Mouse (Mus musculus): ENCODE data around the gene Zfp970. TPM values are rescaled to one million over a fixed set of nuclear protein-coding genes. Genes with fewer than 3 reads are reported as not detected.
"Not testable (repeated sequence)": the region's sequence is repeated elsewhere in the genome, so short reads cannot be mapped to it uniquely, and the experiment has no call there.

The Zfp970 gene
- 2.3 and 2.6 TPM in 2 replicates for polyA plus RNA-seq (2012; rRNA removed)

GRCm38 (mm10) chr2:177464676-177465075, at the start of gene Zfp970:
Gene Zfp970 (plus strand): TSS chr2:177464733.
- not testable (repeated sequence) for DNase-seq

GRCm38 (mm10) chr2:177468222-177468621, 3.7 kb downstream of the Zfp970 start:
- H3K36me3 ChIP-seq (ENCODE audit: control insufficient read depth, insufficient read depth, low read length); DNase-seq; H3K4me3 ChIP-seq (ENCODE audit: control insufficient read depth, insufficient read depth, low read length); H3K27me3 ChIP-seq (ENCODE audit: control insufficient read depth, insufficient read depth, low read length); H3K4me1 ChIP-seq (replicated peaks; ENCODE audit: control insufficient read depth, insufficient read depth, low read length); H3K27ac ChIP-seq (ENCODE audit: control insufficient read depth, insufficient read depth, low read length): not testable (repeated sequence)

More at GRCm38 (mm10) chr2:177464676-177465075, at the start of gene Zfp970:
- H3K36me3 ChIP-seq (ENCODE audit: control insufficient read depth, insufficient read depth, low read length); H3K27ac ChIP-seq (ENCODE audit: control insufficient read depth, insufficient read depth, low read length); H3K4me1 ChIP-seq (replicated peaks; ENCODE audit: control insufficient read depth, insufficient read depth, low read length); H3K27me3 ChIP-seq (ENCODE audit: control insufficient read depth, insufficient read depth, low read length): not testable (repeated sequence)
- H3K4me3 ChIP-seq (ENCODE audit: control insufficient read depth, insufficient read depth, low read length): peak within 1 kb of the TSS; percentile 42
- WGBS: 5% methylated on average over 8 of the region's 9 CpGs

- not testable (repeated sequence) for H3K27me3 ChIP-seq (ENCODE audit: control insufficient read depth, insufficient read depth, low read length); H3K27ac ChIP-seq (ENCODE audit: control insufficient read depth, insufficient read depth, low read length); H3K4me3 ChIP-seq (ENCODE audit: control insufficient read depth, insufficient read depth, low read length); DNase-seq; H3K4me1 ChIP-seq (replicated peaks; ENCODE audit: control insufficient read depth, insufficient read depth, low read length); H3K36me3 ChIP-seq (ENCODE audit: control insufficient read depth, insufficient read depth, low read length)
- 93% methylated on average over 6 of the region's 10 CpGs for WGBS
Measured at GRCm38 (mm10) chr2:177472261-177472660, 7.7 kb downstream of the Zfp970 start.

- WGBS: 84% methylated on average over 1 of the region's 1 CpGs
- DNase-seq; H3K36me3 ChIP-seq (ENCODE audit: control insufficient read depth, insufficient read depth, low read length); H3K4me3 ChIP-seq (ENCODE audit: control insufficient read depth, insufficient read depth, low read length); H3K27me3 ChIP-seq (ENCODE audit: control insufficient read depth, insufficient read depth, low read length); H3K27ac ChIP-seq (ENCODE audit: control insufficient read depth, insufficient read depth, low read length); H3K4me1 ChIP-seq (replicated peaks; ENCODE audit: control insufficient read depth, insufficient read depth, low read length): not testable (repeated sequence)
Measured at GRCm38 (mm10) chr2:177481971-177482370, 17.4 kb downstream of the Zfp970 start.

- WGBS: 91% methylated on average over 11 of the region's 11 CpGs
- not testable (repeated sequence) for H3K27ac ChIP-seq (ENCODE audit: control insufficient read depth, insufficient read depth, low read length); DNase-seq; H3K4me1 ChIP-seq (replicated peaks; ENCODE audit: control insufficient read depth, insufficient read depth, low read length); H3K36me3 ChIP-seq (ENCODE audit: control insufficient read depth, insufficient read depth, low read length); H3K27me3 ChIP-seq (ENCODE audit: control insufficient read depth, insufficient read depth, low read length); H3K4me3 ChIP-seq (ENCODE audit: control insufficient read depth, insufficient read depth, low read length)
Measured at GRCm38 (mm10) chr2:177483238-177483948, 18.9 kb downstream of the Zfp970 start.

GRCm38 (mm10) chr2:177498067-177498466, 33.5 kb downstream of the Zfp970 start, which contains the start of gene Gm14403:
Gene Gm14403 (plus strand): TSS chr2:177498215.
- not testable (repeated sequence) for H3K27me3 ChIP-seq (ENCODE audit: control insufficient read depth, insufficient read depth, low read length); H3K4me1 ChIP-seq (replicated peaks; ENCODE audit: control insufficient read depth, insufficient read depth, low read length); H3K27ac ChIP-seq (ENCODE audit: control insufficient read depth, insufficient read depth, low read length); H3K36me3 ChIP-seq (ENCODE audit: control insufficient read depth, insufficient read depth, low read length)
- peak within 1 kb of the TSS; percentile 43 for H3K4me3 ChIP-seq (ENCODE audit: control insufficient read depth, insufficient read depth, low read length)
- 14% methylated on average over 7 of the region's 7 CpGs for WGBS
- peak; percentile 27 for DNase-seq

GRCm38 (mm10) chr2:177499182-177499581, 34.6 kb downstream of the Zfp970 start:
- H3K36me3 ChIP-seq (ENCODE audit: control insufficient read depth, insufficient read depth, low read length); H3K27ac ChIP-seq (ENCODE audit: control insufficient read depth, insufficient read depth, low read length); H3K27me3 ChIP-seq (ENCODE audit: control insufficient read depth, insufficient read depth, low read length); H3K4me3 ChIP-seq (ENCODE audit: control insufficient read depth, insufficient read depth, low read length); H3K4me1 ChIP-seq (replicated peaks; ENCODE audit: control insufficient read depth, insufficient read depth, low read length); DNase-seq: not testable (repeated sequence)
- 14% methylated on average over 1 of the region's 1 CpGs for WGBS

GRCm38 (mm10) chr2:177505211-177505719, 40.7 kb downstream of the Zfp970 start:
- WGBS: 100% methylated on average over 1 of the region's 1 CpGs
- H3K4me1 ChIP-seq (replicated peaks; ENCODE audit: control insufficient read depth, insufficient read depth, low read length); H3K27ac ChIP-seq (ENCODE audit: control insufficient read depth, insufficient read depth, low read length); H3K27me3 ChIP-seq (ENCODE audit: control insufficient read depth, insufficient read depth, low read length); DNase-seq; H3K36me3 ChIP-seq (ENCODE audit: control insufficient read depth, insufficient read depth, low read length); H3K4me3 ChIP-seq (ENCODE audit: control insufficient read depth, insufficient read depth, low read length): not testable (repeated sequence)

- not testable (repeated sequence) for H3K4me1 ChIP-seq (replicated peaks; ENCODE audit: control insufficient read depth, insufficient read depth, low read length); DNase-seq; H3K36me3 ChIP-seq (ENCODE audit: control insufficient read depth, insufficient read depth, low read length); H3K27me3 ChIP-seq (ENCODE audit: control insufficient read depth, insufficient read depth, low read length); H3K27ac ChIP-seq (ENCODE audit: control insufficient read depth, insufficient read depth, low read length); H3K4me3 ChIP-seq (ENCODE audit: control insufficient read depth, insufficient read depth, low read length)
- WGBS: 63% methylated on average over 4 of the region's 4 CpGs
Measured at GRCm38 (mm10) chr2:177511381-177511780, 46.8 kb downstream of the Zfp970 start.

GRCm38 (mm10) chr2:177511972-177512371, 47.4 kb downstream of the Zfp970 start:
- H3K27ac ChIP-seq (ENCODE audit: control insufficient read depth, insufficient read depth, low read length); DNase-seq; H3K36me3 ChIP-seq (ENCODE audit: control insufficient read depth, insufficient read depth, low read length); H3K27me3 ChIP-seq (ENCODE audit: control insufficient read depth, insufficient read depth, low read length); H3K4me3 ChIP-seq (ENCODE audit: control insufficient read depth, insufficient read depth, low read length); H3K4me1 ChIP-seq (replicated peaks; ENCODE audit: control insufficient read depth, insufficient read depth, low read length): not testable (repeated sequence)
- WGBS: 97% methylated on average over 3 of the region's 3 CpGs

GRCm38 (mm10) chr2:177513991-177514479, 49.5 kb downstream of the Zfp970 start:
- not testable (repeated sequence) for H3K27me3 ChIP-seq (ENCODE audit: control insufficient read depth, insufficient read depth, low read length); H3K4me3 ChIP-seq (ENCODE audit: control insufficient read depth, insufficient read depth, low read length); DNase-seq; H3K4me1 ChIP-seq (replicated peaks; ENCODE audit: control insufficient read depth, insufficient read depth, low read length); H3K27ac ChIP-seq (ENCODE audit: control insufficient read depth, insufficient read depth, low read length); H3K36me3 ChIP-seq (ENCODE audit: control insufficient read depth, insufficient read depth, low read length)
- 91% methylated on average over 4 of the region's 4 CpGs for WGBS
